Mouse (Mus musculus) lung, postnatal 0 days (tissue): Measurements from ENCODE around the gene Syt11.
"Not testable (repeated sequence)": the region's sequence is repeated elsewhere in the genome, so short reads cannot be mapped to it uniquely, and the experiment has no call there.

ENCODE experiments used
- CTCF ChIP-seq: IDR thresholded peaks from 2 replicates; pipeline ENCODE4 v1.5.1; 2016; ENCODE audit warnings: antibody characterized with exemption, mild to moderate bottlenecking
- EP300 ChIP-seq: IDR thresholded peaks from 2 replicates; pipeline ENCODE4 v1.6.1; 2016; ENCODE audit warnings: antibody characterized with exemption, mild to moderate bottlenecking, control low read depth

- TF ChIP-seq CTCF, EP300: not testable (repeated sequence)
Measured at GRCm38 (mm10) chr3:88715716-88716115, 59.2 kb downstream of the Syt11 start.
